Mouse (Mus musculus): ENCODE results near the gene Eif3b.

Gene Eif3b

GRCm38 (mm10) chr5:140418489-140419441 is at the start of gene Eif3b:
Gene Eif3b (plus strand): TSS chr5:140419328.
- peak; percentile 84 to 86 for DNase-seq (ENCODE audit: low read depth in 2 of 2, low spot score in 2 of 2)

DNA sequence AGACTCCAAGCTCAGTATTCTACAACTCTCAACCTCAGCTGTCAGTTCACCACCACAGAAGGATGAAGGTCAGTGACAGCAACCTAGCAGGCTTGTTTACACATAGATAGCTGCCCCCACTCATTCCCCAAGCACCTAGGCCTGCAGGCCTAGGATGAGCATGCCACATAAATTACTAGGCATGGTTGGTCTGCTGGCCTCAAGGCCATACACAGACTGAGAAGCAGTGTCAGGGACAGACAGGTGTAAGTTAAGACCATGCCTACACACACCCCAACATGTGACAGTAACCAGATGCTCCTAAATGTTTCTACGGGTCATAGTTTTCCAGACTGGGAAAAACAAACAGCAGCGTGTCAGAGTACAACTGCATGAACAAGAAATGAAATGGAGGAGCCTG is 49.7 kb upstream of the Eif3b start:
- DNase-seq (ENCODE audit: low read depth in 2 of 2, low spot score in 2 of 2), result no peak

DNA sequence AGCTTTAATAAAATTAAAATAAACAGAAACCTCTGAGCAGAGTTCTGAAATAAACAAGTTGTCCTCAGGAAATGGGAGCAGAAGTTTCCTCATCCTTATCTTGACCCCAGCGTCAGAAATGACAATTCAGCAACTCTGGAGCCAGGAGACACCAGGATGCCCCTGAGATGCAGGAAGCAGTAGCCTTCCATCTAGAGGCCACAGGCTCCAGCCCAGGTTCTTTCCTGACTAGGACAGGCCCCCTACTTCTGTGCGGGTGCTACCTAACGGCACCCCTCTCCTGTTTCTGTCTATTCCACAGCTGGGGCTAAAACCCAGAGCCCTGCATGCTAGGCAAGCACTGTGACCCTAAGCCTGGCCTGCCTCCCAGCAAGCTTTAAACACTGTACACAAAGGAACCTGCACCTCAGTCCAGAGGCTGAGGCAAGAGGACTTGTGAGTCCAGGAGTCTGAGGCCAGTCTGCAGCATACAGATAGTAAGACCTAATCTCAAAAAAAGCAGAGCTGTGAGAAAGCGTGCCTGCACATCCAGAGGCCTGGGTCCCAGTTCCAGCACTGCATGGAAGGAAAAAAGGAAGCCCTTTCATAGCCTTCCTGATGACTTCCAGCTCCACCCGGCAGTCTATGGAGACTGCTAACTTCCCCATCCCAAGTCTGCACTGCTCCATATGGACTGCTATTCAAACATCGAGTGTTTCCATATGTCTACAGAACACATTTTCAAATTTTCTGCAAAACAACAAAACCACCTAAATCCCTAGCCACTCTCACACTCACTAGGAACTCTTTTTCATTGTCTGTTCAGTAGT is 48.5 kb upstream of the Eif3b start:
- no peak for DNase-seq (ENCODE audit: low read depth in 2 of 2, low spot score in 2 of 2)

DNA sequence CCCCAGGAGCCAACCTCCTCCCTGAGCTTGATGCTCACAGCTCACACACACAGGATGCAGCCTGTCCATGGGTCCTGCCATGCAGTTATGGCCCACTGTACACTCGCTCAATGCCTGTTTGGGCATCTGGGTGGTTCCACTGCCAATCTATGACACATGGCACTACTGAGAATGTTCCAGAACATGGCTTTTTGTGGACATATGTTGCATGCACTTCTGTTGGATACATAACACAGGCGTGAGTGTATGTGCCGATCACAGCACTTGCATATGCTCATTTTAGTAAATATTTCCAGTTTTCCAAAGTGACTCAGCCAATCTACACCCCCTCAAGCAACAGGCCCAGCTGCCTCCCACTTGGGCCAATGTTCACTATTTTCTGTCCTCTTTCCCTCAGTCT is 47.5 kb upstream of the Eif3b start:
- no peak for DNase-seq (ENCODE audit: low read depth in 2 of 2, low spot score in 2 of 2)

DNA sequence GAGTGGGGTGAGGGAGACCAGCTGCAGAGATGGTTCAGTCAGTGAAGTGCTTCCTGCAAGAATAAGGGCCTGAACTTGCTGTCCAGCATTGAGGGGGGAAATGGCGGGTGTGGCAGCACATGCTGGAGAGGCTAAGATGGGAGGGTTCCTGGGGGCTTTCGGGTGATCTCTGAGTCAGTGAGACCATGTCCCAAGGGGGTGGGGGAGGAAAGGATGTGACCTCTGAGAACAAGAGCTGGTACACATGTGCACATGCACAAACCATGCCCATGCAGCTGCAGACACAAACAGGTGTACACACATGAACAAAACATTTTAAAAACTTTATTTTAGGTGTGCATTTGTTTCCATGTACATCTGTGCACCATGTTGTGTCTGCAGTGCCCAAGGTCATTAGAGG is 45.4 kb upstream of the Eif3b start:
- DNase-seq (ENCODE audit: low read depth in 2 of 2, low spot score in 2 of 2), result no peak

- DNase-seq (ENCODE audit: low read depth in 2 of 2, low spot score in 2 of 2), result no peak
Measured at GRCm38 (mm10) chr5:140374226-140374625, 44.9 kb upstream of the Eif3b start.

- DNase-seq (ENCODE audit: low read depth in 2 of 2, low spot score in 2 of 2), result no peak
Measured at GRCm38 (mm10) chr5:140375249-140375829, 43.8 kb upstream of the Eif3b start.

- DNase-seq (ENCODE audit: low read depth in 2 of 2, low spot score in 2 of 2), result no peak
Measured at GRCm38 (mm10) chr5:140378121-140378853, 40.8 kb upstream of the Eif3b start.

- no peak for DNase-seq (ENCODE audit: low read depth in 2 of 2, low spot score in 2 of 2)
Measured at GRCm38 (mm10) chr5:140379299-140379698, 39.8 kb upstream of the Eif3b start.

- DNase-seq (ENCODE audit: low read depth in 2 of 2, low spot score in 2 of 2), result no peak
Measured at GRCm38 (mm10) chr5:140381156-140381555, 38.0 kb upstream of the Eif3b start.

DNA sequence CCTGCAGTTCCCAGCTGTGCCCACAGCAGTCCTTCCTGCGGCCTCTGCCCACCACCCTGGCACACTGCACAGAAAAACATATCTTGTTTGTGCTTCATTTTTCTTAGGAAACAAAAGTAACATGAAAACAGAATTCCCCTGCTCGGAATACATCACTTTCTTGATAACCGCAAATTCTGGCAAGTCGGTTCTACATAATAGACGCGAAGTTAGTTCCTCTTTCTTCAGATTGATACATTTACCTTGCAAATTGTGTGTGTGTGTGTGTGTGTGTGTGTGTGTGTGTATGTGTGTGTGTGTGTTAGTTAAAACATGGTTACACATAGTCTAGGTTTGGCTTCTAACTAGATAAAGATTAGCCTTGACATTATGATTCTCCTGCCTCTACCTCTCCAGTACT is 36.4 kb upstream of the Eif3b start:
- no peak for DNase-seq (ENCODE audit: low read depth in 2 of 2, low spot score in 2 of 2)

GRCm38 (mm10) chr5:140383559-140383958 is 35.6 kb upstream of the Eif3b start:
- no peak for DNase-seq (ENCODE audit: low read depth in 2 of 2, low spot score in 2 of 2)

- no peak for DNase-seq (ENCODE audit: low read depth in 2 of 2, low spot score in 2 of 2)
Measured at GRCm38 (mm10) chr5:140384462-140384861, 34.7 kb upstream of the Eif3b start.

- DNase-seq (ENCODE audit: low read depth in 2 of 2, low spot score in 2 of 2), result no peak
Measured at GRCm38 (mm10) chr5:140387236-140387635, 31.9 kb upstream of the Eif3b start.

- no peak for DNase-seq (ENCODE audit: low read depth in 2 of 2, low spot score in 2 of 2)
Measured at GRCm38 (mm10) chr5:140387816-140388510, 31.2 kb upstream of the Eif3b start.

GRCm38 (mm10) chr5:140388588-140389576 is 30.2 kb upstream of the Eif3b start, which contains the start of gene Snx8:
Gene Snx8 (minus strand): TSS chr5:140389262.
- DNase-seq (ENCODE audit: low read depth in 2 of 2, low spot score in 2 of 2), result peak; percentile 38 to 54

- no peak for DNase-seq (ENCODE audit: low read depth in 2 of 2, low spot score in 2 of 2)
Measured at GRCm38 (mm10) chr5:140389647-140390046, 29.5 kb upstream of the Eif3b start.

- DNase-seq (ENCODE audit: low read depth in 2 of 2, low spot score in 2 of 2), result no peak
Measured at GRCm38 (mm10) chr5:140391435-140391834, 27.7 kb upstream of the Eif3b start.

GRCm38 (mm10) chr5:140391981-140392380 is 27.1 kb upstream of the Eif3b start:
- no peak for DNase-seq (ENCODE audit: low read depth in 2 of 2, low spot score in 2 of 2)
